Mouse (Mus musculus): ENCODE measurements around the gene Mmaa. TPM values are rescaled to one million over a fixed set of nuclear protein-coding genes. Genes with fewer than 3 reads are reported as not detected.
A peak's percentile ranks its signal among the peaks of the same experiment; 100 is the strongest.

The Mmaa gene
- 3.5 and 4.7 TPM in 2 replicates for total RNA-seq (2012; rRNA removed)
- 3.0 and 3.3 TPM in 2 replicates for total RNA-seq (2014; rRNA removed)
- 4.1 and 4.9 TPM in 2 replicates for polyA plus RNA-seq (2012; ENCODE audit: insufficient read length, low read depth)

GRCm38 (mm10) chr8:79294610-79295275 lies at the start of gene Mmaa:
Mmaa (minus strand) TSS chr8:79294937.
- dilution Hi-C loops (cut with MboI; ENCODE audit: extremely low pct_ligation_motif_present, extremely low pct_unique_long_range_greater_than_20kb, low sequenced_read_pairs), result no loop called here

DNA sequence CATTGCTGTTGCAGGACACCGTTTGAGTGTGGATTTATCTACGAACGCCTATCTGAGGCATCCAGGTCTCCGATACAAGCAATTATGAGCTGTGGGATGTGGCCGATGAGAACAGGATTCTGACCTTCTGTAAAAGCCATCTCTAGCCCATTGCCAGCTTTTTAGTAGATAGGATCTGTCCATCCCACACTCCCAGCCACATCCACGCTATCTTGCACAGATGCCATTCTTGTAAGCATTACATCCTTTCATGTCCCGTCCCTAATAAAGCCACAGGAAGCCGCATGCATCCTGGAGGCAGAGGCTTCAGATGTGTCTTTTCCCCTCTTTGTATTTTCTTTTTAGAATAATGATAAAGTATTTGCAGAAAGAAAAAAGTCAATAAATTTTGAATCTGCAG lies 46.5 kb upstream of the Mmaa start:
- no peak overlapping the region for H3K4me2 ChIP-seq (ENCODE audit: insufficient read depth, low read depth, poor library complexity, severe bottlenecking)
- H3K27me3 ChIP-seq (replicated peaks), result peaks cover 6% of the 10 kb centered on the region
- no peak for DNase-seq (ENCODE audit: extremely low read depth)
- in situ Hi-C loops (cut with MboI; ENCODE audit: low pct_ligation_motif_present, low pct_unique_long_range_greater_than_20kb, low sequenced_read_pairs), result no loop called here
- H3K79me2 ChIP-seq (replicated peaks; ENCODE audit: control insufficient read depth, extremely low read depth, insufficient read depth, poor library complexity, severe bottlenecking), result no peaks in the 10 kb centered on the region
- H3K4me1 ChIP-seq (ENCODE audit: control insufficient read depth in 1 of 2, insufficient read depth in 2 of 2), result no peaks in the 10 kb centered on the region
- H3K4me3 ChIP-seq (replicated peaks in 1 of 3; ENCODE audit: low read depth in 2 of 3, low read length in 2 of 3, poor library complexity in 1 of 3), result no peak overlapping the region
- no peaks in the 10 kb centered on the region for H3K36me3 ChIP-seq (replicated peaks in 1 of 2; ENCODE audit: control insufficient read depth in 1 of 2, insufficient read depth in 1 of 2, low read length in 1 of 2)
- TF ChIP-seq POLR2A (IDR thresholded peaks at IDR 0.05; ENCODE audit: low read depth, low read length), result no peak
- TF ChIP-seq ELF1 (IDR thresholded peaks at IDR 0.05; ENCODE audit: low read depth, low read length), result no peak
- no peak for TF ChIP-seq PAX5 (IDR thresholded peaks at IDR 0.05; ENCODE audit: low read length)
- TF ChIP-seq CHD1 (IDR thresholded peaks at IDR 0.05; ENCODE audit: low read depth, low read length), result no peak
- TF ChIP-seq TCF12 (IDR thresholded peaks at IDR 0.05; ENCODE audit: low read depth, low read length), result no peak
- TF ChIP-seq USF2 (conservative IDR thresholded peaks at IDR 0.05; ENCODE audit: low read depth, low read length), result no peak
- TF ChIP-seq NRF1 (IDR thresholded peaks at IDR 0.05; ENCODE audit: low read depth, low read length), result no peak
- TF ChIP-seq SIN3A (IDR thresholded peaks at IDR 0.05; ENCODE audit: low read length), result no peak
- no peak for TF ChIP-seq ETS1 (conservative IDR thresholded peaks at IDR 0.05; ENCODE audit: low read depth, low read length)
- H3K9ac ChIP-seq (ENCODE audit: insufficient read depth, low read depth), result no peak overlapping the region
- dilution Hi-C loops (cut with MboI; ENCODE audit: extremely low pct_ligation_motif_present, extremely low pct_unique_long_range_greater_than_20kb, low sequenced_read_pairs), result no loop called here
- no peak overlapping the region for H3K27ac ChIP-seq (ENCODE audit: insufficient read depth, low read depth)
- no peaks in the 10 kb centered on the region for H3K9me3 ChIP-seq (replicated peaks; ENCODE audit: low read length)

More at GRCm38 (mm10) chr8:79294610-79295275, at the start of gene Mmaa:
- Histone ChIP-seq H3K27ac (ENCODE audit: insufficient read depth, low read depth) (peak within 1 kb of the TSS; percentile 83), H3K27me3 (replicated peaks) (no peaks in the 10 kb centered on the region), H3K9me3 (replicated peaks; ENCODE audit: low read length) (no peaks in the 10 kb centered on the region), H3K9ac (ENCODE audit: insufficient read depth, low read depth) (peak within 1 kb of the TSS; percentile 92), H3K4me2 (ENCODE audit: insufficient read depth, low read depth, poor library complexity, severe bottlenecking) (peak within 1 kb of the TSS; percentile 80), H3K79me2 (replicated peaks; ENCODE audit: control insufficient read depth, extremely low read depth, insufficient read depth, poor library complexity, severe bottlenecking) (no peaks in the 10 kb centered on the region; the same call in 1 of the 2 replicates), H3K4me3 (replicated peaks in 1 of 3; ENCODE audit: low read depth in 2 of 3, low read length in 2 of 3, poor library complexity in 1 of 3) (peak within 1 kb of the TSS; percentile 68 to 94 (median 75)), H3K36me3 (replicated peaks in 1 of 2; ENCODE audit: control insufficient read depth in 1 of 2, insufficient read depth in 1 of 2, low read length in 1 of 2) (peaks cover 0 to 2% of the 10 kb centered on the region in 2 experiments), H3K4me1 (ENCODE audit: control insufficient read depth in 1 of 2, insufficient read depth in 2 of 2) (peaks cover 3 to 26% of the 10 kb centered on the region in 2 experiments; a peak in 3 of 4 replicates)
- 0 out of 2 replicates have a peak, but pooled peaks have one; percentile 56 for TF ChIP-seq UBTF (IDR thresholded peaks at IDR 0.05; ENCODE audit: low read depth, low read length)
- TF ChIP-seq SIN3A (IDR thresholded peaks at IDR 0.05; ENCODE audit: low read length), result peak; percentile 97
- TF ChIP-seq MAX (IDR thresholded peaks at IDR 0.05; ENCODE audit: low read length), result peak; percentile 62
- peak; percentile 82; the same call in 1 of the 2 replicates for TF ChIP-seq ZMIZ1 (IDR thresholded peaks at IDR 0.05; ENCODE audit: low read depth, low read length)
- no peak for TF ChIP-seq ZNF384 (IDR thresholded peaks at IDR 0.05; ENCODE audit: low read depth, low read length)
- TF ChIP-seq MXI1 (IDR thresholded peaks at IDR 0.05; ENCODE audit: low read depth, low read length), result peak; percentile 81
- TF ChIP-seq IRF4 (IDR thresholded peaks at IDR 0.05; ENCODE audit: low read depth, low read length), result peak; percentile 77
- no peak for TF ChIP-seq USF2 (conservative IDR thresholded peaks at IDR 0.05; ENCODE audit: low read depth, low read length)
- no peak for TF ChIP-seq E2F4 (IDR thresholded peaks at IDR 0.05; ENCODE audit: insufficient replicate concordance, low read depth, low read length)
- peak; percentile 88 for TF ChIP-seq MEF2A (IDR thresholded peaks at IDR 0.05; ENCODE audit: borderline replicate concordance, low read depth, low read length)
- TF ChIP-seq MYC (IDR thresholded peaks at IDR 0.05; ENCODE audit: low read depth, low read length), result peak; percentile 71; the same call in 1 of the 2 replicates
- no peak for TF ChIP-seq GABPA (IDR thresholded peaks at IDR 0.05; ENCODE audit: insufficient replicate concordance, low read depth, low read length)
- TF ChIP-seq NELFE (IDR thresholded peaks at IDR 0.05; ENCODE audit: low read depth, low read length), result peak; percentile 63
- no peak for TF ChIP-seq ZC3H11A (IDR thresholded peaks at IDR 0.05; ENCODE audit: low read depth, low read length)
- no peak for TF ChIP-seq PAX5 (IDR thresholded peaks at IDR 0.05; ENCODE audit: low read length)
- TF ChIP-seq CHD2 (IDR thresholded peaks at IDR 0.05; ENCODE audit: low read length), result peak; percentile 96
- 0 out of 2 replicates have a peak, but pooled peaks have one; percentile 41 for TF ChIP-seq EP300 (IDR thresholded peaks at IDR 0.05; ENCODE audit: low read length)
- TF ChIP-seq KAT2A (IDR thresholded peaks at IDR 0.05; ENCODE audit: insufficient replicate concordance, low read length), result 0 out of 2 replicates have a peak, but pooled peaks have one; percentile 39
- TF ChIP-seq ELF1 (IDR thresholded peaks at IDR 0.05; ENCODE audit: low read depth, low read length), result peak; percentile 84
- TF ChIP-seq ETS1 (conservative IDR thresholded peaks at IDR 0.05; ENCODE audit: low read depth, low read length), result peak; percentile 33; the same call in 1 of the 2 replicates
- TF ChIP-seq TCF12 (IDR thresholded peaks at IDR 0.05; ENCODE audit: low read depth, low read length), result peak; percentile 80
- peak; percentile 97 for TF ChIP-seq NRF1 (IDR thresholded peaks at IDR 0.05; ENCODE audit: low read depth, low read length)
- TF ChIP-seq CTCF (conservative IDR thresholded peaks at IDR 0.05 in 1 of 2, IDR thresholded peaks at IDR 0.05 in 1 of 2; ENCODE audit: low read depth in 2 of 2, low read length in 2 of 2), result peak in 1 of 2 experiments; percentile 80; a peak in 2 of 4 replicates
- no peak; the same call in 1 of the 2 replicates for TF ChIP-seq RCOR1 (conservative IDR thresholded peaks at IDR 0.05; ENCODE audit: low read depth, low read length)
- TF ChIP-seq HCFC1 (IDR thresholded peaks at IDR 0.05; ENCODE audit: low read depth, low read length), result peak; percentile 75
- TF ChIP-seq POLR2AphosphoS2 (IDR thresholded peaks at IDR 0.05; ENCODE audit: low read depth, low read length), result peak; percentile 83
- TF ChIP-seq SMC3 (IDR thresholded peaks at IDR 0.05; ENCODE audit: low read depth, low read length), result peak; percentile 68
- no peak for TF ChIP-seq CHD1 (IDR thresholded peaks at IDR 0.05; ENCODE audit: low read depth, low read length)
- no peak for TF ChIP-seq ZKSCAN1 (IDR thresholded peaks at IDR 0.05; ENCODE audit: borderline replicate concordance, low read depth, low read length)
- TF ChIP-seq BHLHE40 (IDR thresholded peaks at IDR 0.05; ENCODE audit: low read depth, low read length), result no peak
- no peak for TF ChIP-seq MAFK (IDR thresholded peaks at IDR 0.05; ENCODE audit: insufficient replicate concordance, low read length)
- TF ChIP-seq JUND (conservative IDR thresholded peaks at IDR 0.05; ENCODE audit: low read depth, low read length), result no peak
- peak; percentile 96 for TF ChIP-seq MAZ (IDR thresholded peaks at IDR 0.05; ENCODE audit: low read depth, low read length)
- peak; percentile 54; the same call in 1 of the 2 replicates for TF ChIP-seq TBP (conservative IDR thresholded peaks at IDR 0.05; ENCODE audit: low read depth, low read length)
- TF ChIP-seq POLR2A (IDR thresholded peaks at IDR 0.05; ENCODE audit: low read depth, low read length), result peak; percentile 95
- no peak for TF ChIP-seq USF1 (IDR thresholded peaks at IDR 0.05; ENCODE audit: low read depth, low read length)
- TF ChIP-seq JUN (IDR thresholded peaks at IDR 0.05; ENCODE audit: insufficient read depth, low read depth, low read length), result no peak
- TF ChIP-seq RAD21 (IDR thresholded peaks at IDR 0.05; ENCODE audit: low read depth, low read length), result peak; percentile 45
- in situ Hi-C loops (cut with MboI; ENCODE audit: low pct_ligation_motif_present, low pct_unique_long_range_greater_than_20kb, low sequenced_read_pairs), result no loop called here
- DNase-seq (ENCODE audit: extremely low read depth), result peak; percentile 93
